Mouse (Mus musculus) bone marrow, adult 2 months (tissue): ENCODE measurements around the gene Gramd1b.

Experiments
- CTCF ChIP-seq: fragments of 200-500 bp; IDR thresholded peaks from 2 replicates; pipeline ENCODE4 v1.5.1; 2011; ENCODE audit warnings: low read length, control low read depth; ENCODE audit not compliant: control insufficient read depth, insufficient read depth
- POLR2A ChIP-seq: fragments of 200-500 bp; IDR thresholded peaks from 2 replicates; pipeline ENCODE4 v1.6.1; 2011; ENCODE audit warnings: low read depth, mild to moderate bottlenecking, control low read depth, low read length, borderline replicate concordance; ENCODE audit not compliant: control insufficient read depth

- no peak for TF ChIP-seq CTCF
- TF ChIP-seq POLR2A: no peak
Observed at GRCm38 (mm10) chr9:40526928-40527327, 4.3 kb downstream of the Gramd1b start.
